Mouse (Mus musculus) MEL (cell line): ENCODE results near the gene Fcgr1. TPM values are rescaled to one million over a fixed set of nuclear protein-coding genes. Genes with fewer than 3 reads are reported as not detected.
A peak's percentile ranks its signal among the peaks of the same experiment; 100 is the strongest.
"Not testable (repeated sequence)": the region's sequence is repeated elsewhere in the genome, so short reads cannot be mapped to it uniquely, and the experiment has no call there.

Source experiments
- DNase-seq: peaks from one replicate; pipeline ENCODE4 v3.0.0; 2011; ENCODE audit warnings: low read depth, low spot score
- H3K27ac ChIP-seq: 2 replicates; pipeline ENCODE4 v1.5.1; 2012; ENCODE audit warnings: low read depth, mild to moderate bottlenecking, control low read depth, low read length, moderate library complexity; ENCODE audit not compliant: control insufficient read depth
- H3K27me3 ChIP-seq, 2 experiments: fragments of 150-350 bp in 1 of 2; sonication (generic) in 1 of 2; 2 replicates each; pipeline ENCODE4 v1.6.1; 2012; ENCODE audit warnings: low read length in 2 of 2, mild to moderate bottlenecking in 2 of 2, improper control_type of control experiment in 1 of 2, moderate library complexity in 1 of 2; ENCODE audit not compliant: insufficient read depth in 2 of 2, control insufficient read depth in 1 of 2
- H3K36me3 ChIP-seq, 2 experiments: 2 replicates each; pipeline ENCODE4 v1.6.1; 2012 to 2014; ENCODE audit warnings: low read length in 2 of 2, improper control_type of control experiment in 1 of 2, inconsistent platforms in 1 of 2, mild to moderate bottlenecking in 1 of 2; ENCODE audit not compliant: insufficient read depth in 2 of 2, control insufficient read depth in 1 of 2
- H3K4me1 ChIP-seq, 2 experiments: fragments of 150-350 bp in 1 of 2; sonication (generic) in 1 of 2; 2 replicates each; pipeline ENCODE4 v1.6.1; 2012; ENCODE audit warnings: low read length in 2 of 2, improper control_type of control experiment in 1 of 2, mild to moderate bottlenecking in 1 of 2; ENCODE audit not compliant: insufficient read depth in 2 of 2, control insufficient read depth in 1 of 2
- H3K4me3 ChIP-seq, 2 experiments: fragments of 150-350 bp in 1 of 2; sonication (generic) in 1 of 2; 2 replicates each; pipeline ENCODE4 v1.5.1; 2012; ENCODE audit warnings: low read depth in 2 of 2, low read length in 2 of 2, mild to moderate bottlenecking in 2 of 2, moderate library complexity in 2 of 2, control low read depth in 1 of 2, improper control_type of control experiment in 1 of 2; ENCODE audit not compliant: control insufficient read depth in 1 of 2, insufficient read depth in 1 of 2
- H3K79me2 ChIP-seq: 2 replicates; pipeline ENCODE4 v1.6.1; 2012; ENCODE audit warnings: mild to moderate bottlenecking, low read length, moderate library complexity; ENCODE audit not compliant: control insufficient read depth, poor library complexity, insufficient read depth
- H3K9ac ChIP-seq: 2 replicates; pipeline ENCODE4 v1.6.1; 2012; ENCODE audit warnings: low read depth, mild to moderate bottlenecking, control low read depth, low read length, moderate library complexity; ENCODE audit not compliant: control insufficient read depth, poor library complexity, severe bottlenecking
- H3K9me3 ChIP-seq: fragments of 150-350 bp; sonication (generic); replicated peaks from 2 replicates; pipeline ENCODE4 v1.6.1; 2012; ENCODE audit warnings: mild to moderate bottlenecking, low read length, improper control_type of control experiment, moderate library complexity; ENCODE audit not compliant: insufficient read depth
- CTCF ChIP-seq, 3 experiments: IDR thresholded peaks in 2 of 3; conservative IDR thresholded peaks in 1 of 3; 2 replicates each; pipeline ENCODE4 v1.5.1; 2011 to 2012; ENCODE audit warnings: low read length in 3 of 3, low read depth in 2 of 3, mild to moderate bottlenecking in 2 of 3, improper control_type of control experiment in 1 of 3, inconsistent platforms in 1 of 3, mixed read lengths in 1 of 3, moderate library complexity in 1 of 3; ENCODE audit not compliant: control insufficient read depth in 1 of 3, insufficient read depth in 1 of 3, poor library complexity in 1 of 3, severe bottlenecking in 1 of 3
- E2F4 ChIP-seq: IDR thresholded peaks from 2 replicates; pipeline ENCODE4 v1.6.1; 2011; ENCODE audit warnings: low read depth, low read length, improper control_type of control experiment, borderline replicate concordance
- GATA1 ChIP-seq: IDR thresholded peaks from 2 replicates; pipeline ENCODE4 v1.6.1; 2011; ENCODE audit warnings: low read depth, low read length, improper control_type of control experiment
- JUND ChIP-seq: IDR thresholded peaks from 2 replicates; pipeline ENCODE4 v1.6.1; 2011; ENCODE audit warnings: low read depth, mild to moderate bottlenecking, improper control_type of control experiment, low read length
- POLR2A ChIP-seq, 2 experiments: IDR thresholded peaks; 2 replicates each; pipeline ENCODE4 v1.6.1; 2011 to 2012; ENCODE audit warnings: low read length in 2 of 2, mild to moderate bottlenecking in 2 of 2, control low read depth in 1 of 2, improper control_type of control experiment in 1 of 2, low read depth in 1 of 2, moderate library complexity in 1 of 2; ENCODE audit not compliant: control insufficient read depth in 1 of 2, insufficient read depth in 1 of 2, poor library complexity in 1 of 2
- TAL1 ChIP-seq: IDR thresholded peaks from 2 replicates; pipeline ENCODE4 v1.6.1; 2012; ENCODE audit warnings: mild to moderate bottlenecking, inconsistent platforms, low read length, moderate library complexity, mixed read lengths
- TBP ChIP-seq: IDR thresholded peaks from 2 replicates; pipeline ENCODE4 v1.8.0; 2011; ENCODE audit warnings: low read depth, low read length, improper control_type of control experiment
- TCF12 ChIP-seq: IDR thresholded peaks from 2 replicates; pipeline ENCODE4 v1.6.1; 2014; ENCODE audit warnings: low read depth, mild to moderate bottlenecking, inconsistent platforms, low read length, improper control_type of control experiment, moderate library complexity
- UBTF ChIP-seq: IDR thresholded peaks from 2 replicates; pipeline ENCODE4 v1.6.1; 2012; ENCODE audit warnings: low read depth, mild to moderate bottlenecking, inconsistent platforms, low read length, improper control_type of control experiment, moderate library complexity, borderline replicate concordance; ENCODE audit not compliant: insufficient read depth
- polyA plus RNA-seq, 2 experiments: library from polyadenylated mRNA; stranded (reverse) in 1 of 2; unstranded in 1 of 2; fragments of >175 nt in 1 of 2; fragments of >200 nt in 1 of 2; gene quantifications; 2 replicates each; pipeline versions ENCODE4 v1.2.1 to v1.2.4; 2012; ENCODE audit warnings: low replicate concordance in 2 of 2, low read depth in 1 of 2; ENCODE audit not compliant: insufficient read length in 2 of 2, insufficient read depth in 1 of 2, missing spikeins in 1 of 2
- total RNA-seq: library from RNA; depleted of rRNA; stranded (reverse); fragments of 300-350 nt; gene quantifications from 2 replicates; pipeline ENCODE4 v1.2.3, GENCODE M21; 2012

The Fcgr1 gene
- total and polyA plus RNA-seq, 3 experiments, result 2.8 to 4.7 TPM; not detected in 1

DNA sequence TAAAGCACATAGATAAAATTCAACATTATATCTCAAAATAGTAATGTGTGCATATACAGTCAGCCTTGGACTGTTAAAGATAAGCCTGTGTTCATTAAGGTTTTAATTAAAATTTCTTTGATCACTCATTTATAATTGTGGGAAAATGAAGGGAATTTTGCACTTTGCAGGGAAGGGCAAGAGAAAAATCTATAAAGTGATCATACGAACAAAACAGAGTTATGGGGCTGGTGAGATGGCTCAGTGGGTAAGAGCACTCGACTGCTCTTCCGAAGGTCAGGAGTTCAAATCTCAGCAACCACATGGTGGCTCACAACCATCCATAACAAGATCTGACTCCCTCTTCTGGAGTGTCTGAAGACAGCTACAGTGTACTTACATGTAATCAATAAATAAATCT is 48.3 kb upstream of the Fcgr1 start:
- not testable (repeated sequence) for H3K4me3 ChIP-seq, H3K27me3 ChIP-seq, H3K9ac ChIP-seq, H3K9me3 ChIP-seq, H3K27ac ChIP-seq, H3K79me2 ChIP-seq
- peaks cover 6 to 22% of the 10 kb centered on the region in 2 experiments for H3K4me1 ChIP-seq
- H3K36me3 ChIP-seq, result peaks cover 0 to 20% of the 10 kb centered on the region in 2 experiments; a peak in 2 of 4 replicates
- peak; percentile 45 for DNase-seq
- TF ChIP-seq TBP, result peak; percentile 95

DNA sequence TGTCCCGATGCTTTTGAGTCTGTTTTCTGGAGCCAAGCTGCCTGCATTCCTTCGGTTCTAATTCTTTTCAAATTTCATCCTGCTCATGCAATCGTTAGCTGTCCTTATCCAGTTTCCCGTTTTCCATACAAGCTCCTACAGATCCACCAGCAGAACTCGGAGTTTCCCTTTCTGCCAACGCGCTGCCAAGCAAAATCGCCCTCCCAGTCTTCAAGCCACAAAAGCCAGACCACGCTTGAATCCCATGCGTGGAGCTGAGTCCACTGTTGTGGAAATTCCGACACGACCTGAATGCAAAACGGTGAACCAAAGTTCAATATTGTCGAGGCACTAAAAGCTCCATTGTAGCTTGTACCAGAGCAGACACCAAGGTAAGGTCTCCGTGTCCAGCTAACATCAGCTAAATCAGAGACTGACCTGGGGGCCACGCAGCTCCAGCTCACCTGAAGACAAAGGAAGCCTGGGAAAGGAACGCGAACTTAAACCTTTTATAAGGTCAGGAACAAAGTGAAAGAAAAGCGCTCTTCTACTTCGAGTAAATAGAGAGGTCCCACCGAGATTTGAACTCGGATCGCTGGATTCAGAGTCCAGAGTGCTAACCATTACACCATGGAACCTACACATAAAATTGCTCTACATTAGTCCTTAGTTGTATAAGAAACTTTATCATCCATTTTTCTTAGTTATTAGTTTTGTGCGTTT is 47.0 kb upstream of the Fcgr1 start:
- H3K9me3 ChIP-seq, result no peaks in the 10 kb centered on the region
- peak; percentile 92 for DNase-seq
- H3K79me2 ChIP-seq, result no peaks in the 10 kb centered on the region
- peak overlapping the region; percentile 4 for H3K9ac ChIP-seq
- peaks cover 6 to 30% of the 10 kb centered on the region in 2 experiments for H3K4me1 ChIP-seq
- TF ChIP-seq POLR2A (IDR thresholded peaks at IDR 0.05; ENCODE audit: control insufficient read depth in 1 of 2, insufficient read depth in 1 of 2, low read depth in 1 of 2, low read length in 2 of 2, poor library complexity in 1 of 2), result no peak
- peak; percentile 52; the same call in 1 of the 2 replicates for TF ChIP-seq GATA1
- no peak for TF ChIP-seq E2F4
- no peak for TF ChIP-seq TCF12
- TF ChIP-seq UBTF, result 0 out of 2 replicates have a peak, but pooled peaks have one; percentile 24
- peak; percentile 99 for TF ChIP-seq TBP
- no peak for TF ChIP-seq CTCF (IDR thresholded peaks at IDR 0.05 in 2 of 3, conservative IDR thresholded peaks at IDR 0.05 in 1 of 3; ENCODE audit: control insufficient read depth in 1 of 3, insufficient read depth in 1 of 3, low read depth in 2 of 3, low read length in 3 of 3, poor library complexity in 1 of 3, severe bottlenecking in 1 of 3)
- TF ChIP-seq JUND, result no peak
- H3K36me3 ChIP-seq, result peaks cover 0 to 23% of the 10 kb centered on the region in 2 experiments; a peak in 2 of 4 replicates
- 0 out of 4 replicates have a peak, but pooled peaks cover 0 to 3% of the 10 kb centered on the region in 2 experiments for H3K27me3 ChIP-seq
- H3K4me3 ChIP-seq, result peak overlapping the region; percentile 1 to 42
- H3K27ac ChIP-seq, result no peak overlapping the region

GRCm38 (mm10) chr3:96338849-96339480 is 45.2 kb upstream of the Fcgr1 start:
- Histone ChIP-seq H3K36me3 (peaks cover 0 to 27% of the 10 kb centered on the region in 2 experiments; a peak in 2 of 4 replicates), H3K4me3 (peak overlapping the region; percentile 52 to 57), H3K27me3 (no peaks in the 10 kb centered on the region), H3K4me1 (peaks cover 9 to 33% of the 10 kb centered on the region in 2 experiments), H3K9me3 (no peaks in the 10 kb centered on the region), H3K27ac (peak overlapping the region; percentile 10), H3K9ac (peak overlapping the region; percentile 46), H3K79me2 (no peaks in the 10 kb centered on the region)
- peak; percentile 86 for DNase-seq
- peak; percentile 45; the same call in 1 of the 2 replicates for TF ChIP-seq GATA1
- no peak for TF ChIP-seq TCF12
- TF ChIP-seq TBP, result peak; percentile 85
- peak; percentile 57 for TF ChIP-seq TAL1
